ENCODE assay signal across 9 mouse cellular contexts in the genomic region with DNA sequence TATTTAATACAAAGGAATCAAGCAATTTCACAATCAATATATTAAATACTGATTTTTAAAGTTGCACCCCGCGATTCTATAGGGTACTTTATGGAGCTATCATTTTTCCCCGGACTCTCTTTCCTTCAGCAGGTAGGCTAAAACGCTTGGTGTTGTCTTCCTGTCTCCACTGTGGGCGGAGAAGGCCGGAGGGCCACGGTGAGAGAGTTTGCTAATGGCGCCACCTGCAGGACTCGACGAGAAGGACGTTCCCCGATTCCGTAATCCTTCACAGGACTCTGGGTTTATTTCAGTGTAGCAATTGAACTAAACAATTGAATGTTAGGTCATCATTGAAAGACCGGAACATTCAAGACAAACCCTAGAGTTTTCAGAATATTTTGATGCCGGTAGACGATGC. TPM values are rescaled to one million over a fixed set of nuclear protein-coding genes. Genes with fewer than 3 reads are reported as not detected.
DNase-seq lines count a peak whose midpoint lies in the region; ATAC-seq and TF ChIP-seq lines count a peak whose summit lies in the region.
"Had no signal": no experiment of that assay in that cellular context is flagged by ENCODE, and none has a peak within 500 bp of the region (broad histone marks: within the 10 kb centered on the region; RNA-seq: fewer than 3 reads in every experiment).

No protein-coding gene starts in this region.

- peak; percentile 90 for TF ChIP-seq CTCF in lung, embryonic 14.5 days (IDR thresholded peaks at IDR 0.05; ENCODE audit: low read depth)

- peaks cover 68% of the 10 kb centered on the region for H3K27me3 ChIP-seq in lung, embryonic 14.5 days (ENCODE audit: insufficient read depth, low read length)
- H3K27me3 ChIP-seq in neural tube, embryonic 14.5 days (ENCODE audit: control insufficient read depth, insufficient read depth, low read length): peaks cover 14% of the 10 kb centered on the region

- no peak overlapping the region for H3K9ac ChIP-seq in lung, embryonic 14.5 days
- no peak overlapping the region for H3K9ac ChIP-seq in neural tube, embryonic 14.5 days (replicated peaks; ENCODE audit: low read depth, low read length)
- H3K9ac ChIP-seq: embryonic facial prominence, embryonic 12.5 days had no signal

- ATAC-seq in lung, embryonic 14.5 days (ENCODE audit: insufficient read depth): peak; percentile 53; the same call in 1 of the 2 replicates
- ATAC-seq in neural tube, embryonic 14.5 days (ENCODE audit: low read depth): peak; percentile 47; the same call in 1 of the 2 replicates

- no peaks in the 10 kb centered on the region for H3K4me1 ChIP-seq in lung, embryonic 14.5 days (ENCODE audit: insufficient read depth)
- peaks cover 15% of the 10 kb centered on the region for H3K4me1 ChIP-seq in neural tube, embryonic 14.5 days (ENCODE audit: control insufficient read depth, insufficient read depth, low read length)

- DNase-seq in urinary bladder, postnatal 10 days (ENCODE audit: low spot score): peak; percentile 40
- DNase-seq in urinary bladder, adult 2 months (ENCODE audit: low spot score): no peak
- DNase-seq in cerebellum, postnatal 10 days: peak; percentile 91 to 93
- DNase-seq in heart, adult 18-20 months: peak; percentile 66 to 90
- DNase-seq in kidney, adult 8-10 months: peak; percentile 58 to 84
- peak; percentile 90 for DNase-seq in lung, embryonic 14.5 days
- DNase-seq in urinary bladder, postnatal 14 days (ENCODE audit: low spot score): peak; percentile 81

- H3K4me3 ChIP-seq in lung, embryonic 14.5 days (ENCODE audit: low read depth, low read length): no peak overlapping the region
- no peak overlapping the region for H3K4me3 ChIP-seq in neural tube, embryonic 14.5 days (ENCODE audit: low read depth, low read length)
- H3K4me3 ChIP-seq: embryonic facial prominence, embryonic 12.5 days had no signal

- H3K36me3 ChIP-seq in lung, embryonic 14.5 days (ENCODE audit: insufficient read depth): no peaks in the 10 kb centered on the region
- no peaks in the 10 kb centered on the region for H3K36me3 ChIP-seq in neural tube, embryonic 14.5 days (ENCODE audit: control insufficient read depth, insufficient read depth, low read length)
- H3K36me3 ChIP-seq: embryonic facial prominence, embryonic 12.5 days had no signal

- no peaks in the 10 kb centered on the region for H3K9me3 ChIP-seq in lung, embryonic 14.5 days (ENCODE audit: low read depth, low read length)
- no peaks in the 10 kb centered on the region for H3K9me3 ChIP-seq in neural tube, embryonic 14.5 days (ENCODE audit: control insufficient read depth, low read length)
- H3K9me3 ChIP-seq: embryonic facial prominence, embryonic 12.5 days had no signal

- H3K4me2 ChIP-seq in lung, embryonic 14.5 days: no peak overlapping the region
- H3K4me2 ChIP-seq in neural tube, embryonic 14.5 days (ENCODE audit: low read depth, low read length): 0 out of 2 replicates have a peak overlapping the region, but pooled peaks have one; percentile 67

- 3% methylated on average over 16 of the region's 16 CpGs for WGBS in lung, embryonic 14.5 days
- 3% methylated on average over 16 of the region's 16 CpGs for WGBS in neural tube, embryonic 14.5 days

- no peak overlapping the region for H3K27ac ChIP-seq in lung, embryonic 14.5 days (ENCODE audit: low read depth)
- no peak overlapping the region for H3K27ac ChIP-seq in neural tube, embryonic 14.5 days (ENCODE audit: low read depth, low read length)
- H3K27ac ChIP-seq: embryonic facial prominence, embryonic 12.5 days had no signal

RNA-seq across cellular contexts. Expression of a gene that starts 12.2 kb away (rescaled TPM):
- polyA plus RNA-seq in urinary bladder, adult 2 months (2012; rRNA removed): not detected in 2 replicates
- not detected for total RNA-seq in heart, adult 18-20 months (2021)
- 0.11 and 0.17 TPM in 2 replicates for polyA plus RNA-seq in lung, embryonic 14.5 days (2014; fragmentation: Nextera tagmentation; extraction: Ambion mirVana)
- 25.4 and 30.9 TPM in 2 replicates for polyA plus RNA-seq in neural tube, embryonic 14.5 days (2014; fragmentation: Nextera tagmentation; extraction: Ambion mirVana)

Comparison
In these comparisons a context has a peak if more than half of its experiments do, and no peak if none do; other contexts are left out.
1. RNA of a gene that starts 12.2 kb away (polyA plus RNA-seq): 25.4 to 30.9 TPM in neural tube, embryonic 14.5 days; 0.11 to 0.17 TPM in lung, embryonic 14.5 days and not detected in urinary bladder, adult 2 months; every median in the first group is over 10 times any median in the second.